Mouse (Mus musculus) common myeloid progenitor, adult 5-6 weeks (primary cell): ENCODE results near the gene Ptpru. TPM values are rescaled to one million over a fixed set of nuclear protein-coding genes. Genes with fewer than 3 reads are reported as not detected.

Experiments used
- ATAC-seq: replicated peaks from 2 replicates; pipeline ENCODE4 v1.8.0; 2016; ENCODE audit warnings: low read depth, mild to moderate bottlenecking, moderate TSS enrichment, inconsistent platforms; ENCODE audit not compliant: poor library complexity, severe bottlenecking
- total RNA-seq: library from RNA; stranded (forward); fragments of 200-1000, 187-1606 nt; gene quantifications from 2 replicates; pipeline ENCODE4 v1.2.3, GENCODE M21; 2017

Ptpru gene
- total RNA-seq, 1 experiment from 2014 or later, result 0.27 TPM

- ATAC-seq, result no peak
Observed at GRCm38 (mm10) chr4:131797483-131797882, 40.6 kb downstream of the Ptpru start.

DNA sequence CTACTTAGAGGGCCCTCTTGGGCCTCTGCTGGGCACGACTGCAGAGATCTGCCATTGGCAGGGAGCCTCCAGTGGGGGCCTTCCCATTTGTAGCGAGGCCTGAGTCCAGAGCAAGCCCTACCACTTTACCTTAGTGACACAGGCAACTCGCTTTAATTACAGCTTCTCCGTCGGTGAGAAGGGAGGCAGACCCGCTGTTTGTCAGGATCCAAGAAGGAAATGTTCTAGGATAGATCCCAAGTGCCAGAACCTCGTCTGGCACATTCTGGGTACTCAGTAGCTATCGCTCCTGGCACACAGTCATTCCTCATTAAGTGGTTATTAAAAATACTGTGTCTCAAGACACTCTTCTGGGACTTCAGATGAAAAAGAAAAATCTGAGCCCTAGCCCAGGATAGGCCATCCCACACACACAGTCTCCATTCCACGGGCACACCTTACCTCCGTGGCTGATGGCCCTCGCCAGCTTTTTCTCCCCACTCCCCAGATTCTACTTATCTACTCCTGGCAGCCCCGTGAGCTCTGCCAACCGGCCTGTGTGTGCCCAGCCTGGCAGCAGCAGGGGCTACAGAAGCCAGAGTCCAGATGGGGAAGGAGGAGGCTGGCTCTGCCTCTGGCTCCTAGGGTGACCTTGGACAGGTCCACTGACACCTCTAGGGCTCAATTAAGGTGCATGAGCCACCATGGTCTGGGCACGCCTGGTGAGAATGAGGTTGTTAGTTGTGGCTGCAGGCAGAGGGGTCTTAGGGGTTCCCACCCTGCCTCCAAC, 41.6 kb downstream of the Ptpru start:
- no peak for ATAC-seq

DNA sequence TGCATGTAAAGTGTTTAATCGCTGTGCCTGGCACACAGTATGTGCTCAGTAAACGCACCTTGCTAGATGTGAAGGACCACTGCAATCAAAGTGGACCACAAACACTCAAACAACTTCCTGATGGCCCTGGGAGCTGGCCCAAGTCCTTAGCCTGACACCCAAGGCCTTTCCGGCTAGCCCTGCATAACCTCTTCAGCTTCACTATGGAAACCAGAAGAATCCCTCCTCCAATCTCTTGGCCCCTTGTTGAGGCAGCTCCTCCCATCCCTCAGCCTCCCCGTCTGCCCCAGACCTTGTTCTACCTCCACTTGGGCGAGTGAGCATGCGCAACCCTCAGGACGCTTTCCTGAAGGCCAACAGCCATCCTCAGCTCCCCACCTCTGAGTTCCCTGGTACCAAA, 51.3 kb downstream of the Ptpru start:
- no peak for ATAC-seq

- peak; percentile 67 for ATAC-seq
Observed at GRCm38 (mm10) chr4:131784034-131784433, 54.1 kb downstream of the Ptpru start.

GRCm38 (mm10) chr4:131781023-131781422, 57.1 kb downstream of the Ptpru start:
- ATAC-seq, result peak; percentile 36; the same call in 1 of the 2 replicates

DNA sequence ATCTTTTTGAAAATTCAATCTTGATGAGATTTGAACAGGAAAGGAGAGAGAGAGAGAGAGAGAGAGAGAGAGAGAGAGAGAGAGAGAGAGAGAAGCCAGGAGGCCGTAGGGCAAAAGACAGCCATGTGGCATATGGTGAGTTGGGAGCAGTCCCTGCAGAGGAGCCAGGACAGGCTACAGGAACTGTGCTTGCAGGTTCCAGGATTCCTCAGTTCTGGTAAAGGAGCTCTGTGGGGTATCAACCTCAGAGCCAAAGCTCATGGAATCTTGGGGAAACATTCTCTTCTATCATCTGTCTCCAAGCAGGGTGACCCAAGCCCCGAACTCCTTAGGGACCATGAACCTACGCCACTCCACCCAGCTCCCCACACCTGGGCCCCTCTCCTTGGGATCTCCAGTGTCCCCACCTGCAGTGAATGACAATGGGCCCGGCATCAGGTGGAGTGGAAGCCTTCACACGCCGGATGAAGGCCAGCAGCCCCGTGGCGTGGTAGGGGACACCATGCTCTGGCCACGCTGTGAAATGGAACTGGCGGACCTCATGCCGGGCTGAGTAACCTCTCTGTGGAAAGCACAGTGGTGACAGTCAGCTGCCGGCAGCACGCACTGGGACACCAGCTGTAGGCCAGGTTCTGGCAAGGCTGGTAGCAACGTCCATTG, 59.3 kb downstream of the Ptpru start:
- no peak for ATAC-seq

DNA sequence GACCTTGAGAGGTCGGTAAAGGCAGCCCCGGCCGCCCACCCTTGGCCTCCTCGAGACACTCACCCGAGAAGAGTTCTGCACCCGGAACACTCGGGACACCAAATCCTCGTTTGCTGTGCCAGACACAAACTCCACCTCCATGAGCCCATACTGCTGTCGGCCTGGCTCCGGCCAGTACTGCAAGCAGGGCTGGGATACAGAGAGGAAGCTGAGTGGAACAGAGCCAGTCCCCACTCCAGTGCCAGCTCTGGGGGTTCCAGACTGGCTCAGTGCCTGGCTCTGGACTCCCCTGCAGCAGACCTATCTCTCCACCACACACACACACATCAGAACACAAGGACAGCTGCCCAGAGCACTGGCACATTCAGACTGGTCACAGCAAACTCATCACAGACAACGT, 66.7 kb downstream of the Ptpru start:
- no peak for ATAC-seq

DNA sequence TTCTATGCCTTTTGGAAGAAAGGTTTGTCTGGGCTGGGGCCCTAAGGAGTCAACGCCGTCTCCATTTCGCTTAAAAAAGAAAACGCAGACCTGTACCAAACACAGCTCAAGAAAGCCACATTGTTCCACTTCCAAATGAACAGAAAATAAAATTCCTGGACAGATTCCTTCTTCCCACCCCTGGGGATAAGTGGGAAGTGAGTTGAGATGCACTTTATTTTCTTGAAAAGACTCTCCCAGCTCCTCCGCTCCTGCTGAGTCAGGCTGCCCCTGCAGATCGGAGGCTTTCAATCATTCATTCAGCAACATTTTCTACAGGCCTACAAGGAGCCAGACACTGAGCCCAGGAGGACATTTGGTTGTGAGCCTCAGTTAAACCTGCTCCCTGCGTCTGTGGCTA, 74.2 kb downstream of the Ptpru start:
- no peak for ATAC-seq

GRCm38 (mm10) chr4:131763479-131763878, 74.6 kb downstream of the Ptpru start:
- 0 out of 2 replicates have a peak, but pooled peaks have one; percentile 47 for ATAC-seq

DNA sequence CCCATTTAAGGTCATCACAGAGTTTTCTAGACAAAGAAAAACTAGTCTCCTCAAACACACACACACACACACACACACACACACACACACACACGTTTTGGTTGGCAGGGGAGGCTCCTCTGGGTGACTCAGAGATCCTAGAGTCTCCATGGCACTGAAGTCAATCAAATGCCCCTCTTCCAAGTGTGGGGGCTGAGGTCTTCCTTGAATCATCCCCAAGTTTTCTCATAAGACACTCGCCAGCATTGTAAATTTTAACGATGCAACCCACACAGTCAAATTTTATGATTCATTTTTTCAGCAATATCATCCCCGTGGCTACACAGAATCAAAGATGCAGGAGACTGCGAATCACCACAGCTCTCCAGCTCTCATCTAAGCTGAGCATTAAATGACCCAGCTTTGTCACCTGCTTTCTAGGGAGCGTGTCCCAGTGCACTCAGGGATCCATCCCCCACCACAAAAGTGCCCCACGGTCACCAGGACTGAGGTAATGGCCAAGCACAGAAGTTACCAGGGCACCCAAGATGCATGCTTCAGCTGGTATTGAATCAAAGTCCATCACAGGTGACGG, 75.8 kb downstream of the Ptpru start:
- ATAC-seq, result no peak

GRCm38 (mm10) chr4:131752204-131752837, 85.8 kb downstream of the Ptpru start:
- no peak for ATAC-seq

GRCm38 (mm10) chr4:131751561-131751960, 86.5 kb downstream of the Ptpru start:
- ATAC-seq, result no peak

GRCm38 (mm10) chr4:131749802-131750201, 88.3 kb downstream of the Ptpru start:
- no peak for ATAC-seq

DNA sequence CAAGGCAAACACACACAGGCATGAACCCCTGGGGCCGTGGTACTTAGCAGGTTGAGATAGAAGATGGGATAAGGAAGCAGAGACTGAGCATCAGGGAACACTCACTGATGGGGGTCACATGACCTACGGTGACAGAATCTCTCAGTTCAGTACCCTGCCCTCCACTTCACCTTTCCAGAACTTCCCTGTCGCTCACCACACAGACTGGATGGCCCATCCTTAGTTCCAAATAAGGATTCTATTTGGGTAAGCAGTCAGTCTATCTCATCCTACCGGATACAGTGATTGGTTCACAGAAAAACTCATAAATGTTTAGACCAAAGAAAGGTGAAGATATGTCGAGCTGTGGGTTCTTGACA, 93.4 kb downstream of the Ptpru start:
- 0 out of 2 replicates have a peak, but pooled peaks have one; percentile 15 for ATAC-seq

DNA sequence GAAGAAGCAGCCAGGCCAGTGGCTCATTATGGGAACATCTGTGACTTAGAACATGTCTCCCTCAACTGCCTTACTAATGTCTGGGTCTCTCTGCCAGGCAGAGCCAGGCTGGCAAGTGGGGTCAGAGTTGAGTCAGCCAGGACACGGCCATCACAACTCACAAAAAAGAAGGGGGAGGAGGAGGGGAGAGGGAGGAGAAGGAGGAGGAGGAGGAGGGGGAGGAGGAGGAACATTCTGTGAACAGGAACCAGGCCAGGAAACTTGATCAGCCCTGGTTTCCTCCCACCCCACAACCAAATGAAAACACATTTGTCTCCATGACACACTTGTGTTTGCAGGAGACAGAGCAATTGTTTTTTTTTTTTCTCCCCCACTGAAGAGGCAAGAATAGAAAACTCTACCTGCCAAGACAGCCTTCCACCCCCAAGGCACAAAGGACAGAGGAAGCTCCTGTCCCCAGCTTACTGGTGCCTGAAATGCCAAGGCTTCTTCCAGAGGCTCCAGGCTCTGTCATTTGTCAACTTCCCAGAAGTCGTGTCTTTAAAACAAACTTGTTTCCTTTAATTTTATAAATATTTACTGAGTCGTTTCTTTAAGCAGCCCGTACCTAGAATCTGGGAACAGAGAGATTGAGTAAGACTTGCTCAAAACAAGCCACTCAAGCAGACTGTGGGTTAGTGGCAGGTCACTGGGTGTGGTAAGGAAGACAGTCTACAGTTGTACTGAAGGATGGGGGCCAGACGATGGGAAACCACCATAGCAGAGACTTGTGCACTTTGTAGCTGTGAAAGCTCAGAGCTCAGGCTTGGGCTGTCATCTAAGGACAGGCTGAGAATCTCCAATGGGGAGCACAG, 94.0 kb downstream of the Ptpru start:
- peak; percentile 60 for ATAC-seq

GRCm38 (mm10) chr4:131743031-131743430, 95.1 kb downstream of the Ptpru start:
- no peak for ATAC-seq

GRCm38 (mm10) chr4:131740621-131741020, 97.5 kb downstream of the Ptpru start:
- ATAC-seq, result no peak

DNA sequence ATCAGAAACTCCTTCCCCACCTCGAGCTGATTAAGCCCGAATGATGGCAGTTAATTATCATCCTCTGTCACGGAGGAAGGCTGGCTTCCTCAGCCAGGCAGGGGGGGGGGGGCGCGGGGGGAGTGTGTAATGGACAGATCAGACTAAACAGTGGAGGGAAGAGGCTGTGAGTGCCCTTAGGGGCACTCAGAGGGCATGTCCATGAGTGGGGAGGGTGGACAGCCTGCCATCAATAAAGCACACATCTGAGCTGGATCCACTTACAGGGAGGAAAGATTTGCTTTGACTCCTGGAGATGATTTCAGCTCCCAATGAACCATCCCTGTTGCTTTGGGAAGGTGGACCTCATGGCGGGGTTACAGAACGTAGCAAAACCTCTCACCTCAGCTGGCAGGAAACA, 109.5 kb downstream of the Ptpru start:
- no peak for ATAC-seq

DNA sequence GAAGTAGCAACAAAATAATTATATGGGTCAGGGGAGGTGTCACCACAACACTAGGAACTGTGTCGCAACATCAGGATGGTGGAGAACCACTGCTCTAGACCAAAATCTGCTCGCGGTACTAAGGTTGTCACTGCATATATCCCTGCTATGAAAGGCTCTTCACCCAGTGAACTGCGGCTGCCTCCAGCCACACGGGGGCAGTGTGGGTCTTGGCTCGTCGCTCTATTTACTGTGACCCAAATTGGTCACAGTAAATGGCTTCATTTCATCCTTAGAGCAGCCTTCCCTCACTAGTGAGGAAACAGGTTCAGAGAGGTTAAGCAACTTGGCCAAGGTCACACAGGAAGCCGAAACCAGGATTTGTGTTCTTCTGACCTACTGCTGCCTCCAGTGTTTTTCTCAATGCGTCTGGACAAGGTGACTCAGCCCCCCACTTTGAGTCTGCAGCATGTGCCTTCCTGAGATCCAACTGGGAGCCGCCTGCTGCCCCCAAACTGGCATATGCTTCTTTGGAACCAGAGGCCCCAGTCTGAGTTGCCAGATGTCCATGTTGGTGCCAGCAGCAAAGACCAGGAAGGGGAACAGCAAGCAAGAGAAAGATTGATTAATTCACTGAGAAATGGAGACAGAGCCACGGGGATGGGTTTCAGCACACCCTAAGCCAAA, 114.5 kb downstream of the Ptpru start:
- peak; percentile 87 for ATAC-seq
